Mouse (Mus musculus) G1E (cell line): ENCODE data around the gene Wdr4. TPM values are rescaled to one million over a fixed set of nuclear protein-coding genes. Genes with fewer than 3 reads are reported as not detected.

Experiments used
- ATAC-seq: 2 replicates; pipeline ENCODE4 v1.8.0; 2016; ENCODE audit warnings: mild to moderate bottlenecking; ENCODE audit not compliant: insufficient number of reproducible peaks, poor library complexity, low FRiP score, severe bottlenecking; ENCODE audit errors: extremely low read depth
- DNase-seq: peaks from one replicate; pipeline ENCODE4 v3.0.0; 2012; ENCODE audit warnings: low spot score
- H3K27me3 ChIP-seq: 2 replicates; pipeline ENCODE4 v1.6.1; 2012; ENCODE audit warnings: mild to moderate bottlenecking, low read length, inconsistent platforms; ENCODE audit not compliant: insufficient read depth
- H3K36me3 ChIP-seq: replicated peaks from 2 replicates; pipeline ENCODE3; 2012; ENCODE audit warnings: mild to moderate bottlenecking, inconsistent platforms
- H3K4me1 ChIP-seq: 2 replicates; pipeline ENCODE4 v1.6.1; 2012; ENCODE audit warnings: low read depth, low read length, inconsistent platforms, mixed read lengths; ENCODE audit not compliant: insufficient read depth
- H3K4me3 ChIP-seq: 2 replicates; pipeline ENCODE4 v1.5.1; 2012; ENCODE audit warnings: low read depth, mild to moderate bottlenecking, inconsistent platforms, low read length, moderate library complexity, mixed read lengths
- H3K9me3 ChIP-seq: replicated peaks from 2 replicates; pipeline ENCODE4 v1.6.1; 2012; ENCODE audit warnings: inconsistent platforms
- CTCF ChIP-seq: IDR thresholded peaks from 2 replicates; pipeline ENCODE4 v1.5.1; 2012; ENCODE audit warnings: low read depth, low read length, inconsistent platforms, mixed read lengths
- GATA1 ChIP-seq: IDR thresholded peaks from 2 replicates; pipeline ENCODE4 v1.6.1; 2012; ENCODE audit warnings: borderline replicate concordance, low read length, inconsistent platforms, mixed read lengths
- GATA2 ChIP-seq: IDR thresholded peaks from 2 replicates; pipeline ENCODE4 v1.6.1; 2012; ENCODE audit warnings: low read depth, low read length, inconsistent platforms, borderline replicate concordance
- POLR2AphosphoS5 ChIP-seq: IDR thresholded peaks from 2 replicates; pipeline ENCODE4 v1.6.1; 2012; ENCODE audit warnings: low read depth, low read length, inconsistent platforms; ENCODE audit not compliant: insufficient replicate concordance
- TAL1 ChIP-seq: conservative IDR thresholded peaks from 2 replicates; pipeline ENCODE4 v1.6.1; 2012; ENCODE audit warnings: low read depth, low read length, inconsistent platforms, mixed read lengths
- polyA plus RNA-seq: library from polyadenylated mRNA; stranded (reverse); fragments of >175 nt; gene quantifications from 2 replicates; pipeline ENCODE4 v1.2.3, GENCODE M21; 2012
- total RNA-seq, 2 experiments: library from RNA; stranded (forward) in 1 of 2; stranded (reverse) in 1 of 2; fragments of 200-1000 nt in 1 of 2; fragments of >200 nt in 1 of 2; fragmentation: Nextera tagmentation in 1 of 2; gene quantifications; 2 replicates each; pipeline ENCODE4 v1.2.3; 2014 to 2017

The Wdr4 gene
- total and polyA plus RNA-seq, 3 experiments, result 18.4 to 51.0 (median 21.2) TPM

DNA sequence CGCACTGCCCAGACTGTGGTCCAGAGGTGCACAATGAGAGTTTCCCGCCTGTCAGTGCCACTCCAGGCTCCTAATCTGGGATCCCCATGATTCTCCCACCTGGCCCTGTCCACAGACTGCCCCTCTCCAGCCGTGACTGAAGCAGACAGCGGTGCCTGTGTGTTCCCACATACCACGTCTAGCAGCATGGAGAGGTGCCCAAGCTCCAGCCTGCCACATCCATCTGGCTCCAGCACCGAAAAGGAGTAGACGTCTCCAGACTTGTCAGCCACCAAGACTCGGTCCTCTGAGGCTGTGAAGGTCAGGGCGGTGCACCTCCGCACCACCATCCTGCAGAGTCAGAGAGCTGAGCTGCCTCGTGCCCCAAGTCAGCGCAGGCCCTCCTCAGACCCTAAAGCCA lies 16.4 kb downstream of the Wdr4 start:
- TF ChIP-seq GATA2 (no peak), POLR2AphosphoS5 (no peak), CTCF (no peak), GATA1 (no peak), TAL1 (no peak)
- peaks cover 100% of the 10 kb centered on the region for H3K36me3 ChIP-seq
- H3K27me3 ChIP-seq, result no peaks in the 10 kb centered on the region
- H3K9me3 ChIP-seq, result no peaks in the 10 kb centered on the region
- DNase-seq, result no peak
- ATAC-seq, result no peak
- H3K4me3 ChIP-seq, result peak overlapping the region; percentile 23; the same call in 1 of the 2 replicates
- peaks cover 51% of the 10 kb centered on the region for H3K4me1 ChIP-seq

DNA sequence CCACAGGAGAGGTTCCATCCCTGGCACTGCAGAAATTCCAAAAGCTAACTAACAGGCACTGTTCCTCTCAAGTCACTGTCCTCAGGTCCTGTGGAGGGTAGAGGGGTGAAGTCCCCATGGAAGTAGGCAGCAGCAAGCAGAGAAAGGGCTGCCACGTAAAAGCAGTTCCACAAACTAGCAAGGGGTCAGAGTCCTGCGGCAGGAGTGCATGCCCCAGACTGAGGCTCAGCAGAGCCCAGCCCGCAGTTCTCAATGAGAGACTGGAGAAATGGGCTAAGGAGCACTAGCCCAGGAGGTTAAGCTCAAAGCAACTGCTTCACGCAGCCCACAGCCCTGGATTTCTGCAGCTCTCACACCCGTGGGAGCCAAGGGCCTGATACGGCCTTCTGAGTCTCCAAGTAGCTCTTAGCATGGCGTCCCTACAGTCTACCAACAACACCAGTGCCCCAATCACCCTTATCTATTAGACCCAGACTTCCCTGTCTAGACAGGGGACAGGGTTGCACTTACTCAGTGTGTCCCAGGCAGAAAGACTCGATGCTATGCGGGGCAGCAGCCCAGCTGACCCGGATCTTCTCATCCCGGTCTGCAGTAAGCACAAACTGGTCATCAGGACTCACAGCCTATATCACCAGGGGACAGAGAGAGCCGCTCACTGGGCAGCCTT lies 17.4 kb downstream of the Wdr4 start:
- DNase-seq (no peak), ATAC-seq (no peak; the same call in 1 of the 2 replicates)
- no peak for TF ChIP-seq GATA1
- TF ChIP-seq TAL1, result 0 out of 2 replicates have a peak, but pooled peaks have one; percentile 9
- H3K9me3 ChIP-seq, result no peaks in the 10 kb centered on the region
- no peaks in the 10 kb centered on the region for H3K27me3 ChIP-seq
- peaks cover 48% of the 10 kb centered on the region for H3K4me1 ChIP-seq
- H3K4me3 ChIP-seq, result no peak overlapping the region
- peaks cover 100% of the 10 kb centered on the region for H3K36me3 ChIP-seq

DNA sequence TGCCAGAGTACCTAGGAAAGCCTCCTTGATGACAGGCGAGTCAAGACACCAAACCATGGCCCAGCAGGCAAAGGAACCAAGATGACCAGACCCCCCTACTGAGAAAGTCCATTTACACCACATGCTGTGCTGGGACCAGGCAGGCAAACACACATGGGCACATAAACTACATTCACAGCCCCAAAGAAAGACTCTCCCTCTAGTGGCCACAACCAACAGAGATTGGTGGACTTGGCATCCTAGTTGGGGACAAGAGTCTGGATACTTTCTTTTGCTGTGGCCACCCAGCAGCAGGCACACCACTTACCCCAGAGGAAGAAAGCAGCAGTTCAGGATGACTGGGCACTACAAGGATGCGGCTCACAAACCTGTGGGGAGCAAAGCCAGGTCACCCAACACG lies 18.9 kb downstream of the Wdr4 start:
- H3K9me3 ChIP-seq, result no peaks in the 10 kb centered on the region
- no peaks in the 10 kb centered on the region for H3K27me3 ChIP-seq
- TF ChIP-seq TAL1 (no peak), CTCF (no peak), GATA1 (no peak), POLR2AphosphoS5 (no peak), GATA2 (no peak)
- H3K36me3 ChIP-seq, result peaks cover 100% of the 10 kb centered on the region
- ATAC-seq, result no peak
- DNase-seq, result no peak
- H3K4me3 ChIP-seq, result no peak overlapping the region
- peaks cover 36% of the 10 kb centered on the region for H3K4me1 ChIP-seq

DNA sequence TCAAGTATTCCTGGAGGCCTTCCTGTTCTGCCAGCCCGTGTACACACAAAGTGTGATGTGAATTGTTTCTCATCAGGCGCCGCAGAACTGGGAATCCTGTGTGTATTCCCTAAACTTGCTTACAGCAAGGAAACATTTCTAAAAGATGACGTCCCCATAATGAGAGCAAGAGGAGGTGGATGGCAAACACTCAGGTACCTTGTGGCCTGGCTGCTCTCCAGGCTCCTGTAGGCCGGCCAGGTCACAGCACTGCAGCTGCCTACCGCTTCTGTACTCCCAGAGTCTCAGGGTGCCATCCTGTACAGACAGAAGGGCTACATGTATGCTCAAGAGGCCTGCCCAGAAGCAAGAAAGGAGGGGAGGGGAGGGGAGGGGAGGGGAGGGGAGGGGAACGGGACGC lies 19.4 kb downstream of the Wdr4 start:
- no peak for ATAC-seq
- H3K36me3 ChIP-seq, result peaks cover 100% of the 10 kb centered on the region
- TF ChIP-seq GATA1, result no peak
- no peak for TF ChIP-seq GATA2
- TF ChIP-seq POLR2AphosphoS5, result no peak
- no peak for TF ChIP-seq TAL1
- TF ChIP-seq CTCF, result no peak
- no peaks in the 10 kb centered on the region for H3K27me3 ChIP-seq
- H3K4me3 ChIP-seq, result no peak overlapping the region
- DNase-seq, result no peak
- H3K9me3 ChIP-seq, result no peaks in the 10 kb centered on the region
- H3K4me1 ChIP-seq, result peaks cover 34% of the 10 kb centered on the region

DNA sequence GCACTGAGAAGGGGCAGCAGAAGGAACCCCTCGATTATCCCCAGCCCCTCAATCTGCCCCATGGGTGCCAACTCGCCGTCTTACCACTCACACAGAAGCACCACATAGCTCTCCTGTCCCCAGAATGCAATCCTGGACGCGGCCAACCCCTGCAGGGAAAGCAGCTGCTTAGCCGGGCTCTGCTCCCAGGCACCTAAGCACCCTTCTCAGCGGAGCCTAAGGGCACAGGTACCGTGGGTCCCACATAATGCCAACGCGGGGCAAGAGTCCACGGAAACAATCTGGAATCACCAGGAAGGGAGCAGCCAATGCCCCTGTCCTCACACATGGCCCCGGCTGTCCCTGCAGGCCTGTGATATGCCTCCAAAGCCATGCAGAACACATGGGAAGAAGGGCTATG lies 20.1 kb downstream of the Wdr4 start:
- ATAC-seq (no peak), DNase-seq (no peak)
- no peaks in the 10 kb centered on the region for H3K9me3 ChIP-seq
- peaks cover 27% of the 10 kb centered on the region for H3K4me1 ChIP-seq
- H3K27me3 ChIP-seq, result no peaks in the 10 kb centered on the region
- H3K36me3 ChIP-seq, result peaks cover 100% of the 10 kb centered on the region
- TF ChIP-seq POLR2AphosphoS5 (no peak), CTCF (no peak)
- no peak overlapping the region for H3K4me3 ChIP-seq

DNA sequence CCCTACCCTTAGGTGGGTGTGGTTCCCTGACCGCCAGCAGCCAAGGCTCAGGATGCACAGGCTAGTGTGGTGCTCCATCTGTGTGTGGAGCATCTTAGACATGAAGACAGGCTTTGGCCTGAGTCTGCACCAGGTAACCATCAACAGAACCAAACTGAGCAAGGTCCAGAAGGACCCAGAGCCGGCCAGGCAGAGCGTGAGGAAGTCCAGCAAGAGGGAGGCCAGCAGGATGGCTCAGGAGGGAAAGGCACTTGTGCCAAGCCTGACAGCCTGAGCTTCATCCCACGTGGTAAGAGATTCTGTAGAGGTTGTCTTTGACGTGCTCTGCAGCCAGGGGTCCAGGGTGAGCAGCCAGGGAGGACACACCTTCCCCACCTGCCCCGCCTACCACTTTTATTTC lies 22.1 kb downstream of the Wdr4 start:
- ATAC-seq (no peak), DNase-seq (no peak)
- TF ChIP-seq TAL1, result no peak
- no peak for TF ChIP-seq GATA2
- TF ChIP-seq CTCF, result no peak
- TF ChIP-seq POLR2AphosphoS5, result no peak
- no peak for TF ChIP-seq GATA1
- Histone ChIP-seq H3K36me3 (peaks cover 87% of the 10 kb centered on the region), H3K4me3 (no peak overlapping the region), H3K27me3 (no peaks in the 10 kb centered on the region), H3K4me1 (peaks cover 11% of the 10 kb centered on the region), H3K9me3 (no peaks in the 10 kb centered on the region)

DNA sequence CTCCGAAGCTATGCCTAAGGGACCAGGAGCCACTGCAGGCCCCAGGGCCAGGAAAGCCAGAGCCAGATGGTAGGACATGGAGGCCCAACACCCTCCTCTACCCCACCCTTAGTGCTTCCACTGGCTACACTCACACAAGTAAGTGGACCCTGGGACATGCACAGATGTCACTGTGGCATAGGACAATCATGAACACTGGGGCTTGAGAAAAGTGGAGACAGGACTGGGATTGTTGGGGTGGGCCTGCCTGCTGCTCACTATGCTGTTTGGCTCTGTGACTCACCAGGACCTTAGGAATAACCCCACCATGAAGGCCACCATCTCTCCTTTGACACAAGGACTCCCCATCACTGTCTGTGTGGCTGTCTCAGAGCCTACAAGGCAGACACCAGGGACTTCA lies 24.8 kb downstream of the Wdr4 start:
- H3K4me3 ChIP-seq, result no peak overlapping the region
- ATAC-seq (no peak), DNase-seq (no peak)
- peaks cover 60% of the 10 kb centered on the region for H3K36me3 ChIP-seq
- H3K9me3 ChIP-seq, result no peaks in the 10 kb centered on the region
- peaks cover 6% of the 10 kb centered on the region; the same call in 1 of the 2 replicates for H3K4me1 ChIP-seq
- H3K27me3 ChIP-seq, result 0 out of 2 replicates have a peak, but pooled peaks cover 3% of the 10 kb centered on the region
- TF ChIP-seq POLR2AphosphoS5 (peak; percentile 33; the same call in 1 of the 2 replicates), CTCF (no peak)
